Mouse (Mus musculus): ENCODE results near the gene Pdcd4. TPM values are rescaled to one million over a fixed set of nuclear protein-coding genes. Genes with fewer than 3 reads are reported as not detected.

Gene Pdcd4
- polyA plus RNA-seq, 1 experiment from 2014 or later, result 17.8 TPM

GRCm38 (mm10) chr19:53872994-53873713 lies 18.9 kb upstream of the Pdcd4 start:
- Histone ChIP-seq H3K4me1 (replicated peaks) (peaks cover 3% of the 10 kb centered on the region; the same call in 1 of the 2 replicates), H3K36me3 (replicated peaks) (no peaks in the 10 kb centered on the region), H3K4me2 (no peak overlapping the region), H3K9me3 (replicated peaks) (no peaks in the 10 kb centered on the region), H3K4me3 (replicated peaks) (no peak overlapping the region), H3K9ac (no peak overlapping the region), H3K27ac (replicated peaks) (no peak overlapping the region), H3K27me3 (no peaks in the 10 kb centered on the region)
- 74% methylated on average over 6 of the region's 6 CpGs for WGBS (ENCODE audit: insufficient replicate concordance)
- ATAC-seq (ENCODE audit: insufficient read depth), result no peak

DNA sequence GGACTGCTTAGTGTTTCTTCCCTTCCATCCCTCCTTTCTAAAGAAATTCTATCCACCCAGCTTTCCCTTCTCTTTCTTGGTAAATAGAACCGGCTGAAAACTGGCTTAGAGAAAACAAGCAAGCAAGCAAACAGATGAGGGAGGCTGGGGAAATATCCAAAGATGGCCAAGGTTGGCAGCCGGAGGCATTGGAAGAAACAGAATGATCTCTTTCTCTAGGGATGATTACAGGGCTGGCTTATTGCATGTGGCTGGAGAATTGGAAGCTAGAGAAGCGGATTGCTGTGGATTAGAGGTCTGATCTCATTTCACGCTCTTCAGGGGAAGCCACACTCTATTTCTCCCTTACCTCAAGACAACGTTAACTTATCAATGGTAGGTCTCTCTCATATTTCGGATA lies 16.8 kb upstream of the Pdcd4 start:
- no peak overlapping the region for H3K27ac ChIP-seq (replicated peaks)
- no peak for ATAC-seq (ENCODE audit: insufficient read depth)
- no peaks in the 10 kb centered on the region for H3K36me3 ChIP-seq (replicated peaks)
- no peak overlapping the region for H3K4me3 ChIP-seq (replicated peaks)
- H3K4me2 ChIP-seq, result no peak overlapping the region
- WGBS (ENCODE audit: insufficient replicate concordance), result 73% methylated on average over 6 of the region's 6 CpGs
- no peaks in the 10 kb centered on the region for H3K4me1 ChIP-seq (replicated peaks)
- H3K9me3 ChIP-seq (replicated peaks), result no peaks in the 10 kb centered on the region
- H3K27me3 ChIP-seq, result no peaks in the 10 kb centered on the region
- H3K9ac ChIP-seq, result no peak overlapping the region

GRCm38 (mm10) chr19:53877779-53878178 lies 14.3 kb upstream of the Pdcd4 start:
- H3K27me3 ChIP-seq, result no peaks in the 10 kb centered on the region
- H3K4me2 ChIP-seq, result no peak overlapping the region
- ATAC-seq (ENCODE audit: insufficient read depth), result no peak
- H3K27ac ChIP-seq (replicated peaks), result no peak overlapping the region
- WGBS (ENCODE audit: insufficient replicate concordance), result 30% methylated on average over 1 of the region's 1 CpGs
- no peaks in the 10 kb centered on the region for H3K36me3 ChIP-seq (replicated peaks)
- no peaks in the 10 kb centered on the region for H3K4me1 ChIP-seq (replicated peaks)
- H3K9ac ChIP-seq, result no peak overlapping the region
- H3K9me3 ChIP-seq (replicated peaks), result no peaks in the 10 kb centered on the region
- no peak overlapping the region for H3K4me3 ChIP-seq (replicated peaks)

DNA sequence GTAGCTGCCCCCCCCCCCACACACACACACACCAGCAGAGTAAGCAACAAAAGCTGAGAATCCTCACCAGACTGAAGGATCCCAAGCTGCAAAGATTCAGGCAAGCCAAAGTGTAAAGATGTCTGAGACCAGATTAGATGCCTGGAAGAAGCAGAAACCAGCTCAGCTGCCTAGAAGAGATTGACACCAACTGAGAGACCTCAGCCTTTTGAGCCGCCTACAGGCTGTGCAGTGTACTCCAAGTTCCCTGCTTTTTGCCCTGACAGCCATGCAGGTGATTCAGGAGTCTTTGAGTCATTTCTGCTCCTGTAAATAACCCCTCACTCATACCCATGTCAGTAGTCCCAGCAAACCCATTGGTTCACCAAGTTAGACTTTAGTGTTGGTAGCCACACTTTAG lies 11.6 kb upstream of the Pdcd4 start:
- Histone ChIP-seq H3K4me2 (no peak overlapping the region), H3K4me1 (replicated peaks) (peaks cover 8% of the 10 kb centered on the region), H3K36me3 (replicated peaks) (no peaks in the 10 kb centered on the region), H3K9ac (no peak overlapping the region), H3K27me3 (no peaks in the 10 kb centered on the region), H3K9me3 (replicated peaks) (no peaks in the 10 kb centered on the region), H3K4me3 (replicated peaks) (no peak overlapping the region), H3K27ac (replicated peaks) (no peak overlapping the region)
- no peak for ATAC-seq (ENCODE audit: insufficient read depth)
- WGBS (ENCODE audit: insufficient replicate concordance), result 71% methylated on average over 1 of the region's 1 CpGs

GRCm38 (mm10) chr19:53881786-53882185 lies 10.2 kb upstream of the Pdcd4 start:
- ATAC-seq (ENCODE audit: insufficient read depth), result no peak
- H3K27me3 ChIP-seq, result no peaks in the 10 kb centered on the region
- H3K9me3 ChIP-seq (replicated peaks), result no peaks in the 10 kb centered on the region
- H3K4me2 ChIP-seq, result no peak overlapping the region
- H3K9ac ChIP-seq, result no peak overlapping the region
- 69% methylated on average over 5 of the region's 5 CpGs for WGBS (ENCODE audit: insufficient replicate concordance)
- no peak overlapping the region for H3K27ac ChIP-seq (replicated peaks)
- peaks cover 14% of the 10 kb centered on the region for H3K4me1 ChIP-seq (replicated peaks)
- H3K4me3 ChIP-seq (replicated peaks), result no peak overlapping the region
- H3K36me3 ChIP-seq (replicated peaks), result no peaks in the 10 kb centered on the region

DNA sequence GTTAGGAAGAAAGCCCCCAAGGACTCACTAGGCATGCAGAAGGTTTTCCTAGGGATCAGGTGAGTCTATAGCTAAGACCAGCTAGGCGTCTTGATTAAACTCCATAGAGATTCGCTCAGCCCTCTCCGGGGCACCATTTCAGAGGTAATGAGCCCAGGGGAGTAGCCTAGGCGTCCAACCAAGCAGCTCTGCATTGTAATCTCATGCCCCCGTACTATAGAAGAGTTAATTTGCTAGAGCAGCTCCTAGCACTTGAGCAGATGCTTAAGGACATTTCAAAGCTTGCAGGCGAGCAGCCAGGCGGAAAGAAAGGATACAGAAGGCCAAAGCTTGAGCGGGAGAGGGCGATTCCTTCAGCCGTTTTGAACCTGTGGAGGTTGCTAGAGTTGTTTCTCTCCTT lies 6.6 kb upstream of the Pdcd4 start:
- no peak overlapping the region for H3K9ac ChIP-seq
- 78% methylated on average over 10 of the region's 10 CpGs for WGBS (ENCODE audit: insufficient replicate concordance)
- no peaks in the 10 kb centered on the region for H3K36me3 ChIP-seq (replicated peaks)
- H3K27me3 ChIP-seq, result no peaks in the 10 kb centered on the region
- H3K9me3 ChIP-seq (replicated peaks), result no peaks in the 10 kb centered on the region
- no peak overlapping the region for H3K4me2 ChIP-seq
- no peak for ATAC-seq (ENCODE audit: insufficient read depth)
- H3K27ac ChIP-seq (replicated peaks), result no peak overlapping the region
- H3K4me1 ChIP-seq (replicated peaks), result peaks cover 49% of the 10 kb centered on the region
- H3K4me3 ChIP-seq (replicated peaks), result no peak overlapping the region

DNA sequence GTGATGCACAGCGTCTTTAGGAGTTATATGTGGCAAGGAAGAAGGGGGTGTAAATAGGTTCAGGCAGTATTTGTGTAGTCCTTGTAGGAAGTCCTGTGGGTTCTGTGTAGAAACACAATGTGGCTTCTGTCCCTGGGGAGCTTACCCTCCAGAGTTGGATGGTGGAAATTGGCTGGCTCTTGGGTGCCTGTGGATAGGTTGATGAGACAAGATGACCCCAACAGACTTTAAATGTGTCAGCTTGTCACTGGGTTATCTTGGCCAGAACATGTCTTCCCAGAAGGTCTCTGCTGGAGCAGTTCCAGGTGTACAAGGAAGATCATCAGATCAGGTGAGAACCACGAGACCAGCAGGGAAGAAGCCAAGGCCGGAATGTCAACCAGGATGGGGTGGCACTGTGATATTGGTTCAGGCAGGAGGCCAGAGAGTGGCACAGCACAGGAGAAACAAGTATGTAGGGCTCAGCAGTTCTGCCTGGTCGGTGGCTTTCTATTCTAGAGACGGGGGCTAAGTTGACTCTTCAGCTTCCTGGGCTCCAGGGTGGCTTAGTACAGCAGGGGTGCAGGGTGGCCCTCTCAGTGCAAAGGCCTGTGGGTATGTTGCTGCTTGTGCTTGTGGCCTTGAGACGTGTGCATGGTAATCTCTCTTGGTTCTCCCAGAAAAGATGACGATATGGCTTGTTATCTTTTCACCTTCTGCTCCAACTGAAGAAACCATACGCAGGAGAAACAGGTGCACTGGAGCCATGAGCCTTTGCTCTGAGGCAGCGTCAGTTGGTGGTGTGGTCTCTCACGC lies 5.3 kb upstream of the Pdcd4 start:
- H3K4me2 ChIP-seq, result peak overlapping the region; percentile 1; the same call in 1 of the 2 replicates
- no peaks in the 10 kb centered on the region for H3K27me3 ChIP-seq
- peak; percentile 68 for ATAC-seq (ENCODE audit: insufficient read depth)
- peak overlapping the region; percentile 74 for H3K27ac ChIP-seq (replicated peaks)
- peaks cover 62% of the 10 kb centered on the region for H3K4me1 ChIP-seq (replicated peaks)
- H3K9me3 ChIP-seq (replicated peaks), result no peaks in the 10 kb centered on the region
- H3K4me3 ChIP-seq (replicated peaks), result no peak overlapping the region
- 29% methylated on average over 10 of the region's 10 CpGs for WGBS (ENCODE audit: insufficient replicate concordance)
- no peak overlapping the region for H3K9ac ChIP-seq
- H3K36me3 ChIP-seq (replicated peaks), result no peaks in the 10 kb centered on the region

DNA sequence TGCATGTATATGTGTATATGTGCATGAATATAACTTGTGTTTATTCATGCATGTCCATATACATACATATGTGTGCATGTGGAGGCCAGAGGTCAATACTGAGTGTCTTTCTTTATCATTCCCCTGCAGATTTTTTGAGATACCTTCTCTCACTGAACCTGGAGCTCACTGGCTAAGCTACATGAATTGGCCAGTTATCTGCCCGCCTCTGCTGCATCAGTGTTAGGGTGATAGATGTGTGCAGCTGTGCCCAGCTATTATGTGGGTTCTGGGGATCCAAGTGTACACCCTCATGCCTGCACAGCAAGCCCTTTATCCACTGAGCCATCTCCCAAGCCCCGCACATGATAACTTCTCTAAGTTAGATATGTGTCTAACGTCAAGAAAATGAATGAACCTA lies 4.2 kb upstream of the Pdcd4 start:
- H3K4me2 ChIP-seq, result 0 out of 2 replicates have a peak overlapping the region, but pooled peaks have one; percentile 11

GRCm38 (mm10) chr19:53888331-53888730 lies 3.7 kb upstream of the Pdcd4 start:
- H3K27me3 ChIP-seq, result no peaks in the 10 kb centered on the region
- WGBS (ENCODE audit: insufficient replicate concordance), result 44% methylated on average over 9 of the region's 9 CpGs
- 0 out of 2 replicates have a peak overlapping the region, but pooled peaks have one; percentile 11 for H3K4me2 ChIP-seq
- peak overlapping the region; percentile 75 for H3K27ac ChIP-seq (replicated peaks)
- no peak overlapping the region for H3K4me3 ChIP-seq (replicated peaks)
- no peaks in the 10 kb centered on the region for H3K9me3 ChIP-seq (replicated peaks)
- H3K36me3 ChIP-seq (replicated peaks), result no peaks in the 10 kb centered on the region
- H3K4me1 ChIP-seq (replicated peaks), result peaks cover 78% of the 10 kb centered on the region
- no peak for ATAC-seq (ENCODE audit: insufficient read depth)
- no peak overlapping the region for H3K9ac ChIP-seq

More for the DNA sequence above, 4.2 kb upstream of the Pdcd4 start:
- 12% methylated on average over 3 of the region's 3 CpGs for WGBS (ENCODE audit: insufficient replicate concordance)
- Histone ChIP-seq H3K9me3 (replicated peaks) (no peaks in the 10 kb centered on the region), H3K27ac (replicated peaks) (peak overlapping the region; percentile 75), H3K27me3 (no peaks in the 10 kb centered on the region), H3K4me3 (replicated peaks) (no peak overlapping the region), H3K4me1 (replicated peaks) (peaks cover 73% of the 10 kb centered on the region), H3K36me3 (replicated peaks) (no peaks in the 10 kb centered on the region), H3K9ac (no peak overlapping the region)
- peak; percentile 75 for ATAC-seq (ENCODE audit: insufficient read depth)

DNA sequence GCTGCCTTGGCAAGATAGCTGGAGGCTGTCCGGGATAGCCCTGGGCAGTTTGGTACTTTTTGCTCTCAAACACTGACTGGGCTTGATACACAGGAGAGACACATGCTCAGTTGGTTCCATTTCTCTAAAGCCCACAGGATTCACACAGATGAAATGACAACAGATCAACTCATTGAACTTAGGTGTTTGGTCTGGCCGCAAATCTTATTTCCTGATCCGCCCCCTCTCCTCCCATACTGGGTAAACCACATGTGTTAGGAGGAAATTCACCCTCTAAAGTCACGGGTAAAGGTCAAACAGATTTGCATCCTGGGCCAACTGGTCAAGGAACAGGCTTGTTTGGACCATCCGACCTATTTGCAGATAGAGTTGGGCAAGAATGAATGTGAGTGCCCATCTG lies 2.5 kb upstream of the Pdcd4 start:
- H3K27me3 ChIP-seq, result no peaks in the 10 kb centered on the region
- H3K4me3 ChIP-seq (replicated peaks), result no peak overlapping the region
- no peaks in the 10 kb centered on the region for H3K36me3 ChIP-seq (replicated peaks)
- 31% methylated on average over 5 of the region's 5 CpGs for WGBS (ENCODE audit: insufficient replicate concordance)
- H3K27ac ChIP-seq (replicated peaks), result peak overlapping the region; percentile 35; the same call in 1 of the 2 replicates
- H3K4me2 ChIP-seq, result no peak overlapping the region
- no peaks in the 10 kb centered on the region for H3K9me3 ChIP-seq (replicated peaks)
- H3K9ac ChIP-seq, result no peak overlapping the region
- no peak for ATAC-seq (ENCODE audit: insufficient read depth)
- H3K4me1 ChIP-seq (replicated peaks), result peaks cover 90% of the 10 kb centered on the region

DNA sequence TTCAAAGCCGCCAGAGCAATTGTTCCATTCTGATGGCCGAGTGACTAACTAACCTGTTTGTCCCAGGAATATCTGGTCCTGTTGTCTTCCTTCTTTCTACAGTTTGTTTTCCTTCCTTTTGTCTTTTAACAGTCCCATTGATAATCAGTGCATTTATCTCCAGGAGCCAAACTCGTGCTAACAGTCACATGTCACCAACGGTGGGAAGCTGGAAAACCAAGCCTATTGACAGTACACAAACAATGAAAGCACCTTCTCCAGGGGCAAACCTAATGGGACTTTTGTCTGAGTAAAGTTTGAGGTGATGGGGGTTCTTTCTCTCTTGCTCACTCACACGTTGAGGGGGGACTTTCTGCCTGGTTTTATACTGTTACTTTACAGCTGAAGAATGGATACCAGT lies 1.8 kb upstream of the Pdcd4 start:
- Histone ChIP-seq H3K36me3 (replicated peaks) (no peaks in the 10 kb centered on the region), H3K4me3 (replicated peaks) (no peak overlapping the region), H3K27me3 (no peaks in the 10 kb centered on the region), H3K9me3 (replicated peaks) (no peaks in the 10 kb centered on the region), H3K4me1 (replicated peaks) (peaks cover 91% of the 10 kb centered on the region), H3K27ac (replicated peaks) (peak overlapping the region; percentile 84), H3K9ac (no peak overlapping the region), H3K4me2 (peak overlapping the region; percentile 18; the same call in 1 of the 2 replicates)
- WGBS (ENCODE audit: insufficient replicate concordance), result 35% methylated on average over 5 of the region's 5 CpGs
- no peak for ATAC-seq (ENCODE audit: insufficient read depth)

All from liver, embryonic 15.5 days (tissue).